Mouse (Mus musculus) splenic B cell, adult 2 months (primary cell): ENCODE results near the gene Ddx3x.
"Not testable (repeated sequence)": the region's sequence is repeated elsewhere in the genome, so short reads cannot be mapped to it uniquely, and the experiment has no call there.

Experiments used
- DNase-seq: peaks from one replicate; pipeline ENCODE4 v3.0.0-alpha.2; 2011; ENCODE audit warnings: low read depth, low spot score
- H3K27me3 ChIP-seq: 2 replicates; pipeline ENCODE4 v1.6.1; 2012; ENCODE audit warnings: mild to moderate bottlenecking, low read length, moderate library complexity, mixed read lengths; ENCODE audit not compliant: control insufficient read depth, poor library complexity, insufficient read depth, severe bottlenecking
- H3K36me3 ChIP-seq: 2 replicates; pipeline ENCODE4 v1.6.1; 2012; ENCODE audit warnings: mild to moderate bottlenecking, low read length, moderate library complexity, mixed read lengths; ENCODE audit not compliant: control insufficient read depth, poor library complexity, insufficient read depth, severe bottlenecking

Gene Ddx3x

GRCm38 (mm10) chrX:13251683-13252082, 29.1 kb upstream of the Ddx3x start:
- DNase-seq, result no peak
- Histone ChIP-seq H3K27me3 (no peaks in the 10 kb centered on the region), H3K36me3 (no peaks in the 10 kb centered on the region)

- Histone ChIP-seq H3K27me3 (no peaks in the 10 kb centered on the region), H3K36me3 (no peaks in the 10 kb centered on the region)
- DNase-seq, result no peak
Observed at GRCm38 (mm10) chrX:13254273-13254672, 26.5 kb upstream of the Ddx3x start.

DNA sequence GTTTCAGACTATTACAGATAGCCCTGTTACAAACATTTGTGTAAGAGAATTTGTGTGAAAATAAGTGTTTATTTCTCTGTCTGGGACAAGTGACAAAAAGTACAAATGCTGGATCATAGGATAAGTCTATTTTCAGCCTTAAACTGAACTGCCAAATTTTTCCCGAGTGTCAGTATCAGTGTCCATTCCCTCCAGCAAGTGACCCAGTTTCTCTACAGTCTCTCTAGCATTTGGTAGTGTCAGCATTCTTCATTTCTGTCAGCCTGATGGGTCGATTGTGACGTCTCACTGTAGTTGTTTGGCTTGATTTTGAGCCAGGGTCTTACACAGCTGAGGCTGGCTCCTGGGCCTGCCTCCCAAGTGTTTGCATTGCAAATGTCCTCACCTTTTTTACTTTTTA, 17.4 kb upstream of the Ddx3x start:
- no peaks in the 10 kb centered on the region for H3K27me3 ChIP-seq
- DNase-seq, result no peak
- no peaks in the 10 kb centered on the region for H3K36me3 ChIP-seq

DNA sequence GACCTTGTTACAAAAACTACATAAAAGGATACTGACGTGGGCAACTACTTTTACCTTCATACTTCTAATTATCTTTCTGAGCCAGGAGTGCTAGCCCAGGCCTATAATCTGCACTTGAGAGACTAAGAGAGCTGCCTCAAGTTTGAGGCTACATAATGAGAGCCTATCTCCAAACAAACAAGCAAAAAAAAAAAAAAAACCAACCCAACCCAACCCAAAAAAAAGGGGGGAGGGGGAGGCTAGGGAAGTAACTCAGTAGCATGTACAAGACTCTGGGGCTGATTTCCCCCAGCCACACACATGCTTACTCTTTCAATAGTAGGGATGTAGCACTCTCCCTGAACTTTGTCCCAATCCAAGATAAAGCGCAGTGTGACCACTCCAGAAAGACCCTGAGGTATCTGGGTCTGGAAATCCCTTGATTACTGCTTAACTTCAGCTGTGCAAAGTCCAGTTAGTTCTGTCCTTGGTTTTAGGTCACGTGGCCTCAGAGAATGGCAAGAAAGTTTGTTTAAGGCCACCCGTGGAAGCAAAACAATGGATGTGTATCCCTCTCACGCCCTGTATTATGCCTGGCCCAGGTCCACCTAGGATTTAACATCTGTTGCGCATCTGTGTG, 5.1 kb upstream of the Ddx3x start:
- H3K36me3 ChIP-seq, result no peaks in the 10 kb centered on the region
- no peak for DNase-seq
- H3K27me3 ChIP-seq, result no peaks in the 10 kb centered on the region; the same call in 1 of the 2 replicates

GRCm38 (mm10) chrX:13278996-13279395, 1.8 kb upstream of the Ddx3x start:
- no peaks in the 10 kb centered on the region for H3K36me3 ChIP-seq
- no peak for DNase-seq
- no peaks in the 10 kb centered on the region; the same call in 1 of the 2 replicates for H3K27me3 ChIP-seq

DNA sequence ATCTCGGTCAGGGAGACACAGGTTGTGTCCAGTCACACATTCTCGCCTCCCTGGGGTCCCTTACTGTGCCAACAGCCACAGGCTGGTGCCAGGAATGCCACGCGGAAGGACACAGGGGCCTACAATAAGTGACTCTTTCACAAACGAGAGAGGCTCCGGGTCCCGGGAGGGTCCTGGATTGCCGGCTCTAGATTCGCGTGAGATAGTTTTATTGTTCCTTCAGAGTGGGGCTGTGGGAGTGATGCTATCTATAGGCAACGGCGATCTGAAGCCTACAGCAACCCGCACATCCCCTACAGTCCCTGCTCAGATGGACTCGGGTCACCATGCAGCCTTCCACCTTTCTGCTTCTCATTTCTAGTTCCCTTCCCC, 747 bp upstream of the Ddx3x start:
- DNase-seq, result no peak
- no peaks in the 10 kb centered on the region for H3K27me3 ChIP-seq
- H3K36me3 ChIP-seq, result no peaks in the 10 kb centered on the region

DNA sequence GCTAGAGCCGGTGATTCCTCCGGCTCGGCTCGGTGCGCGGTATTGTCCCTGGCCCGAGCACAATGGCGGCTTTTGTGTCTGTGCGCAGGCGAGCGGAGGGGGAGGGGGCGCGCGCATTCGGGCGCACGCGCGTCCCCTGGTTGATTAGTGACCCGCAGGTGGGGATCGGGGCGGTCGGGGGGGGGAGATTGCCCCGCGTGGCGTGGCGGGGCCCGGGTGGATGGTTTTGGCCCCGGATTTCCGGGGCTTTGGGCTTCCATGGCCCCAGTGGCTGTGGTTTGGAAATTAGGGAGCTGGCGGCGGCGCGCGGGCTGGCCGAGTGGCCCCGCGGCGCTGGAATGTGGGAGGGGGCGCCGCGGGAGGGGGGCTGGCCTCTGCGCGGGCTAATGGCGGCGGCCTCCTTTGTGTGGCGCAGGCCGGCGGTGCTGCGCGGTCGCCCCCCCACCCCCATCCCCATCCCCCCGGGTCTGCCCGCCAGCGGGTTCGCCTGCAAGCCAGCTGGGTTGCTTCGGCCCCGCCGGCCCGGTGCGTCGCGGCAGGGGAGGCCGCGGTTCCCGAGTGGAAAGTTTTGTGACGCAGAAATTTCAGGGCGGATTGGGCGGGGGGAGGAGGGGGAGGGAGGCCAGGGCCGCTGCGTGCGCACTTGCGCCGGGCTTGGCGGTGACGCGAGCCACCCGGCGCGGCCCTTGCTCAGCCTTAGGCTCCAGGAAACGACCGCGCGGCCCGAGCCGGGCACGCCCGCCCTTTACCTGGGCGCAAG, 739 bp downstream of the Ddx3x start:
- peak; percentile 81 for DNase-seq
- Histone ChIP-seq H3K27me3 (no peaks in the 10 kb centered on the region), H3K36me3 (no peaks in the 10 kb centered on the region)

DNA sequence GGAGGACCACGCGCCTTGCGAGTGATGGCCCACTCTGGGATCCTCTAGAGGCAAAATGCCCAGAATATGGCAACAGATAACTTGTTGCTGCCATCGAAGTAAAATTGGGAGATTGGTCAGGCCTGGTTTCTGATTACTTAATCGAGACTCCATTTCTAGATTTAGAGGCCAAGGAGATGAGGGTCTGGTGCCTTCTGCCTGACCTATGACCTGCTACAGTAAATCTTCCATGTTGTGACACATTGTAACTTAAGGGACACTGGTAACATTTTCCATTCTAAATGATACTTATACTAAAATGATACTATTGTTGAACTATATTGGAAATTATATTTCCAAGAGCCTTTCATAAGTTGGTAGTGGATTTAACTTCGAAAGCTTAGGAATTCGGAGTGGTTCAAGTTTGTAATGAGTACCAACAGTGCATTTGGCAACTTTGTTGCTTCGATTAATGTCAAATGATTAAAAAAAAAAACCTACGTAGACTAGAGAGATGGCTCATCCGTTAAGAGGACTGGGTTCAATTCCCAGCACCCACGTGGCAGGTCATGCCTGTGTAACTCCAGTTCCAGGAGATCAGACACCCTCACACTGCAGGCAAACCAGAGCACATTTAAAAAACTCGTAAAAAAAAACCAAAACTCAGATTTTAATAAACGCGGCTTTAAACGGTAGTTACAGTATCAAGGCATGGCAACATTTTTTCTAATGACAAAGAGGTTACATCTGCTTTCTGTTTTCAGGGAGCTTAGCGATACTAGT, 1.5 kb downstream of the Ddx3x start:
- no peak for DNase-seq
- Histone ChIP-seq H3K36me3 (no peaks in the 10 kb centered on the region), H3K27me3 (no peaks in the 10 kb centered on the region)

DNA sequence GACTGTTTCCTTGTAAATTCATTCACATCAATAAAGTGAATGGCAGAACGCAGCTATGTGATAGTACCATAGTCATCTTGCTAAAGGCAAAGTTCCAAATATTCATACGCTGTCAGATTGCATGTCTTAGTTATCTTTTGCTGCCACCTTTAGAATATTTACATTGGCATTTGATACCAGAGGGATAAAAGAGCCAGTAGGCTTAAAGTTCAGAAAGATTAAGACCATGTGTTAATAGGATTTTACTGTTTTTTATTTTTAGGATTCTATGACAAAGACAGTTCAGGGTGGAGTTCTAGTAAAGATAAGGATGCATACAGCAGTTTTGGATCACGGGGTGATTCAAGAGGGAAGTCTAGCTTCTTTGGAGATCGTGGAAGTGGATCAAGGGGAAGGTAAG, 5.0 kb downstream of the Ddx3x start:
- Histone ChIP-seq H3K27me3 (no peaks in the 10 kb centered on the region), H3K36me3 (peaks cover 7% of the 10 kb centered on the region; the same call in 1 of the 2 replicates)
- DNase-seq, result no peak

GRCm38 (mm10) chrX:13294505-13295228, 13.9 kb downstream of the Ddx3x start:
- H3K27me3 ChIP-seq, result no peaks in the 10 kb centered on the region
- DNase-seq, result peak; percentile 66
- H3K36me3 ChIP-seq, result peaks cover 10% of the 10 kb centered on the region; the same call in 1 of the 2 replicates

GRCm38 (mm10) chrX:13295229-13295571, 14.4 kb downstream of the Ddx3x start:
- no peak for DNase-seq
- H3K36me3 ChIP-seq, result peaks cover 7% of the 10 kb centered on the region; the same call in 1 of the 2 replicates
- no peaks in the 10 kb centered on the region for H3K27me3 ChIP-seq

GRCm38 (mm10) chrX:13296241-13296640, 15.5 kb downstream of the Ddx3x start:
- not testable (repeated sequence) for H3K36me3 ChIP-seq, DNase-seq, H3K27me3 ChIP-seq

DNA sequence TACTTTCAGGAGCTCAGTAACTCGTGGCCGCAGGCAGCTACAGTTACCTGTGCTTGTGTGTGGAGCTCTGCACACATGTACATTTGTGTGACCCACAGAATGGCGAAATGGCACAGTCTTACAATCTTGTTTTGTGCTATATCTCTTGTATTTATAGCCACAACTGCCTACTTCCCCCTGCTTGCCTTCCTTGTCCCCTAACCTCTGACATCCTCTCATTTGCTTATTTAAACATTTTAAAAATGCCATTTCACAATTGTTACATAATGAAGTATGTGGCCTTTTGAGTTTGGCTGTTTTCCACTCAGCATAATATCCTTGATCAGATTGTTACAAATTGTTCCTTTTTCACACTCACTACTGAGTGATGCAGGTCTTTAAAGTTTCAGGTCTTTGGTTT, 25.4 kb downstream of the Ddx3x start:
- DNase-seq, result no peak

DNA sequence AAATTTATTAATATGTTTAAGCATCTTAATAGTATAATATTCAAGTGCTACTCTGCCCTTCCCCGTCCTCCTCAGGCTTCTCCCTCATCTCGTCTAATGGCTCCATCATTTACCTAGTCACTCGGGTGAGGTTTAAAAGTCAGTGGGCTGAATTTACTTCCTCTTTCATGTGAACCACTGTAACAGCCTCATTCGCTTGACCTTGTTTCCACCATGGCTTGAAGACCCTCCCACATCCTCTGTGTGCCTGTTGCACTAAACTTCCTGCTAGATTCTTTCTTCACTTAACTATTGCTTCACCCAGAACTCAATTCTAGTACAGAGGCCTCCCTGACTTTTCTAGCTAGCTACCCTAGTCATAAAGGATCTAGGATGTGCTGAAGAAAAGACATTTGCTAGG, 30.6 kb downstream of the Ddx3x start:
- Histone ChIP-seq H3K36me3 (no peaks in the 10 kb centered on the region), H3K27me3 (no peaks in the 10 kb centered on the region)
- peak; percentile 72 for DNase-seq

More for the DNA sequence above, 25.4 kb downstream of the Ddx3x start:
- no peaks in the 10 kb centered on the region for H3K27me3 ChIP-seq
- no peaks in the 10 kb centered on the region for H3K36me3 ChIP-seq

DNA sequence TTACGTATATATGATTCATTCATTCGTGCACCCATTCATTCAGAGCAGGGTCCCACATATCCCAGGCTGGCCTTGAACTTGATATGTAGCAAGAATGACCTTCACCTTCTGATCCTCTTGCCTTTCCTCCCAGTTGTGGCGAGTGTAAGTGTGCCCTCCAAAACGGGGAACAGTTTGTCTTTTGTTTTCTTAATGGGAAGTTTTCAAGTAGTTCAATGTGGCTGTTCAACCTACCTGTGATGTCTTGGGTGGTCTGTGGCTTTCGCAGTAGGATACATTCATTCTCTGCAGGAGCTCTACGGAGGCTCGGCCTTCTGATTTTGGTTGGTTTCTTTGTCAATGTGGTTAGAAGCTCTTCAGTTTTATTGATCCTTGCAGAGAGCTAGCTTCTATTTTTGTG, 48.8 kb downstream of the Ddx3x start:
- no peaks in the 10 kb centered on the region for H3K36me3 ChIP-seq
- no peak for DNase-seq

More for the DNA sequence above, 48.8 kb downstream of the Ddx3x start:
- no peaks in the 10 kb centered on the region for H3K27me3 ChIP-seq
